Mouse (Mus musculus) ES-Bruce4 (cell line): ENCODE results near the gene Gm29609.

Source experiments
- CTCF ChIP-seq: IDR thresholded peaks from one replicate; pipeline ENCODE4 v1.8.1; 2011; ENCODE audit warnings: low read depth, low read length
- EP300 ChIP-seq: IDR thresholded peaks from 2 replicates; pipeline ENCODE4 v1.6.1; 2011; ENCODE audit warnings: low read depth, low read length; ENCODE audit not compliant: insufficient read depth
- POLR2A ChIP-seq: IDR thresholded peaks from one replicate; pipeline ENCODE4 v1.8.1; 2011; ENCODE audit warnings: low read length; ENCODE audit not compliant: insufficient read depth

DNA sequence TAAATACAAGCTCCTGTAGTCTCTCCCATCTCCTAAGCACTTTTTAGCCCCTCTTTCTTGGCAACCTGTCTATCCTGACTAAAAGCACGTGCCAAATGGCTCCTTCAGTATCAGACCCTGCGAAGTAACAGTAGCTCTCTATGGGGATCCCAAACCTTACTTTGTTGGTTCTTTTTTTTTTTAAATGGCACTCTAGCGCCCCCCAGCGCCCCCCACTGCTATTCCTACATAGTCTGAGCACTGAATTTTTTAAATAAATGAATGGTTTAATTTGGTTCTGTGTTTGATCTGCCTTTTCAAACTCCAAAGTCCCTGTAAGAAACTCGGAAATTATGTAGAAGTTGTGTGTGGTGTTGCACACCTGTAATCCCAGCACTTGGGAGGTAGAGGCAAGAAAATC is 53.7 kb downstream of the Gm29609 start:
- TF ChIP-seq CTCF (peak; percentile 30), EP300 (no peak), POLR2A (no peak)
